Mouse (Mus musculus) hindbrain, postnatal 0 days (tissue): ENCODE measurements around the gene A530016L24Rik. TPM values are rescaled to one million over a fixed set of nuclear protein-coding genes. Genes with fewer than 3 reads are reported as not detected.

Experiments used
- ATAC-seq: fragments of 200-750 bp; cut with Nextera tagmentation; 2 replicates; pipeline ENCODE4 v1.8.0; 2017; ENCODE audit warnings: mild to moderate bottlenecking, moderate TSS enrichment, moderate library complexity
- DNase-seq: peaks from one replicate; pipeline ENCODE4 v3.0.0-alpha.2; 2015; ENCODE audit warnings: low spot score
- H3K27ac ChIP-seq: fragments of 300-500 bp; sonication (generic); 2 replicates; pipeline ENCODE4 v1.5.1; 2014; ENCODE audit warnings: mild to moderate bottlenecking
- H3K27me3 ChIP-seq: fragments of 300-500 bp; sonication (generic); 2 replicates; pipeline ENCODE4 v1.6.1; 2014; ENCODE audit warnings: low read length, mixed read lengths; ENCODE audit not compliant: insufficient read depth
- H3K36me3 ChIP-seq: fragments of 300-500 bp; sonication (generic); 2 replicates; pipeline ENCODE4 v1.6.1; 2014; ENCODE audit warnings: low read length, mixed read lengths; ENCODE audit not compliant: insufficient read depth
- H3K4me1 ChIP-seq: fragments of 300-500 bp; sonication (generic); 2 replicates; pipeline ENCODE4 v1.6.1; 2014; ENCODE audit warnings: antibody characterized with exemption, low read length, mixed read lengths; ENCODE audit not compliant: insufficient read depth
- H3K4me2 ChIP-seq: fragments of 300-500 bp; sonication (generic); 2 replicates; pipeline ENCODE4 v1.6.1; 2014; ENCODE audit warnings: low read depth, mild to moderate bottlenecking, low read length, moderate library complexity, mixed read lengths
- H3K4me3 ChIP-seq: fragments of 300-500 bp; sonication (generic); 2 replicates; pipeline ENCODE4 v1.5.1; 2014; ENCODE audit warnings: low read length
- H3K9ac ChIP-seq: fragments of 300-500 bp; sonication (generic); replicated peaks from 2 replicates; pipeline ENCODE4 v1.6.1; 2014; ENCODE audit warnings: mild to moderate bottlenecking, low read length, moderate library complexity, mixed read lengths
- H3K9me3 ChIP-seq: fragments of 300-500 bp; sonication (generic); 2 replicates; pipeline ENCODE4 v1.6.1; 2016; ENCODE audit warnings: low read length, mixed read lengths
- CTCF ChIP-seq: IDR thresholded peaks from 2 replicates; pipeline ENCODE4 v1.5.1; 2016; ENCODE audit warnings: antibody characterized with exemption, control low read depth, low read depth
- whole genome bisulfite sequencing: fragments of 180-500 bp; shearing (Covaris S2); extraction: QIAGEN DNeasy Blood & Tissue Kit; methylation state at CpG from one replicate; pipeline ENCODE4 v1.1.7; 2014; 5-methylcytosine and 5-hydroxymethylcytosine counted together
- polyA plus RNA-seq: library from polyadenylated mRNA; unstranded; fragments of >200 nt; fragmentation: Nextera tagmentation; extraction: Ambion mirVana; gene quantifications from 2 replicates; pipeline ENCODE4 v1.2.1, GENCODE M21; 2015
- total RNA-seq: library from RNA; depleted of rRNA; stranded (reverse); fragments of >200 nt; gene quantifications from 2 replicates; pipeline ENCODE4 v1.2.3, GENCODE M21; 2014; rRNA removed

Gene A530016L24Rik
- total RNA-seq (not detected in 2 replicates), polyA plus RNA-seq (0.11 TPM in 1 of 2 replicates, not detected in the other)

GRCm38 (mm10) chr12:112489134-112489533 lies at the start of gene A530016L24Rik:
Gene A530016L24Rik, plus strand, starts transcription at chr12:112489448.
- DNase-seq = no peak
- H3K27me3 ChIP-seq = no peaks in the 10 kb centered on the region
- ATAC-seq = no peak
- no peak within 1 kb of the TSS for H3K9ac ChIP-seq
- WGBS = 94% methylated on average over 8 of the region's 8 CpGs
- H3K4me1 ChIP-seq = no peaks in the 10 kb centered on the region
- H3K27ac ChIP-seq = no peak within 1 kb of the TSS
- TF ChIP-seq CTCF = no peak
- no peak within 1 kb of the TSS for H3K4me2 ChIP-seq
- H3K9me3 ChIP-seq = no peaks in the 10 kb centered on the region
- no peaks in the 10 kb centered on the region for H3K36me3 ChIP-seq
- H3K4me3 ChIP-seq = no peak within 1 kb of the TSS

- Histone ChIP-seq H3K9me3 (no peaks in the 10 kb centered on the region), H3K27me3 (no peaks in the 10 kb centered on the region), H3K27ac (no peak overlapping the region), H3K9ac (no peak overlapping the region), H3K4me3 (no peak overlapping the region), H3K4me2 (no peak overlapping the region), H3K4me1 (peaks cover 9% of the 10 kb centered on the region), H3K36me3 (no peaks in the 10 kb centered on the region)
- DNase-seq (no peak), ATAC-seq (no peak)
- 63% methylated on average over 1 of the region's 1 CpGs for WGBS
- TF ChIP-seq CTCF = no peak
These were observed 49.3 kb upstream of the A530016L24Rik start for GRCm38 (mm10) chr12:112439993-112440392.

GRCm38 (mm10) chr12:112449144-112449827 lies 40.0 kb upstream of the A530016L24Rik start:
- WGBS = 37% methylated on average over 18 of the region's 18 CpGs
- ATAC-seq = no peak
- H3K36me3 ChIP-seq = no peaks in the 10 kb centered on the region
- H3K4me3 ChIP-seq = no peak overlapping the region
- no peak overlapping the region; the same call in 1 of the 2 replicates for H3K9ac ChIP-seq
- H3K4me2 ChIP-seq = no peak overlapping the region
- no peak for TF ChIP-seq CTCF
- H3K27ac ChIP-seq = peak overlapping the region; percentile 49
- H3K9me3 ChIP-seq = no peaks in the 10 kb centered on the region
- no peak for DNase-seq
- H3K4me1 ChIP-seq = peaks cover 13% of the 10 kb centered on the region
- no peaks in the 10 kb centered on the region for H3K27me3 ChIP-seq

DNA sequence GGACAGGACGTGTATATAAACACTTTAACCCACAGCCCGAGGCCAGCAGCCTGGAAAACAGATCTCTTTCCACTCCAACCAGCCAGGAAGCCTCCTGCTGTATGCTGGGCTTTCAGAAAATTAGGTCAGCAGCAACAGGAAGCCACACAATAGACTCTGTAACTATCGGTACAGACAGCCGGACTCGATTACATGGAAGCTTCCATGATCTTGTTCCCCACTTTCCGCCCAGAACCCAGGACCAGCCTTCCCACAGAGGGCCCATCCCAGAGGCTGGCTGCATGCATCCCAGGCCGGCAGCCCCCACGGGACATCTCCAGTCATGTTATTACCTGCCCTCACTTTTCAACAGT lies 39.4 kb upstream of the A530016L24Rik start:
- no peaks in the 10 kb centered on the region for H3K36me3 ChIP-seq
- no peaks in the 10 kb centered on the region for H3K27me3 ChIP-seq
- no peak overlapping the region for H3K4me2 ChIP-seq
- no peak for TF ChIP-seq CTCF
- no peak overlapping the region; the same call in 1 of the 2 replicates for H3K9ac ChIP-seq
- peak overlapping the region; percentile 49 for H3K27ac ChIP-seq
- no peaks in the 10 kb centered on the region for H3K9me3 ChIP-seq
- WGBS = 47% methylated on average over 8 of the region's 8 CpGs
- no peak overlapping the region for H3K4me3 ChIP-seq
- ATAC-seq = no peak
- no peak for DNase-seq
- peaks cover 13% of the 10 kb centered on the region for H3K4me1 ChIP-seq

GRCm38 (mm10) chr12:112450883-112451282 lies 38.4 kb upstream of the A530016L24Rik start:
- Histone ChIP-seq H3K4me1 (peaks cover 13% of the 10 kb centered on the region), H3K9me3 (no peaks in the 10 kb centered on the region), H3K9ac (no peak overlapping the region), H3K4me2 (no peak overlapping the region), H3K4me3 (no peak overlapping the region), H3K36me3 (no peaks in the 10 kb centered on the region), H3K27me3 (no peaks in the 10 kb centered on the region), H3K27ac (no peak overlapping the region)
- ATAC-seq = peak; percentile 69
- DNase-seq = peak; percentile 82
- WGBS = 22% methylated on average over 6 of the region's 6 CpGs
- TF ChIP-seq CTCF = peak; percentile 79

- no peak; the same call in 1 of the 2 replicates for ATAC-seq
- no peak for TF ChIP-seq CTCF
- WGBS = 86% methylated on average over 1 of the region's 1 CpGs
- Histone ChIP-seq H3K4me3 (no peak overlapping the region), H3K4me2 (no peak overlapping the region), H3K9ac (no peak overlapping the region), H3K27ac (no peak overlapping the region), H3K9me3 (no peaks in the 10 kb centered on the region), H3K4me1 (peaks cover 13% of the 10 kb centered on the region), H3K36me3 (no peaks in the 10 kb centered on the region), H3K27me3 (no peaks in the 10 kb centered on the region)
- DNase-seq = no peak
These were observed 37.9 kb upstream of the A530016L24Rik start for GRCm38 (mm10) chr12:112451381-112451780.

- H3K4me1 ChIP-seq = peaks cover 13% of the 10 kb centered on the region
- no peak overlapping the region for H3K4me2 ChIP-seq
- H3K9ac ChIP-seq = no peak overlapping the region
- H3K27ac ChIP-seq = no peak overlapping the region
- 75% methylated on average over 9 of the region's 9 CpGs for WGBS
- ATAC-seq (no peak), DNase-seq (no peak)
- H3K9me3 ChIP-seq = no peaks in the 10 kb centered on the region
- no peaks in the 10 kb centered on the region for H3K36me3 ChIP-seq
- H3K27me3 ChIP-seq = no peaks in the 10 kb centered on the region
- no peak for TF ChIP-seq CTCF
- H3K4me3 ChIP-seq = no peak overlapping the region
These were observed 37.4 kb upstream of the A530016L24Rik start for GRCm38 (mm10) chr12:112451826-112452225.
